Mouse (Mus musculus) liver, embryonic 12.5 days (tissue): ENCODE results near the gene Elk1. TPM values are rescaled to one million over a fixed set of nuclear protein-coding genes. Genes with fewer than 3 reads are reported as not detected.

Source experiments
- ATAC-seq: fragments of 200-750 bp; cut with Nextera tagmentation; 2 replicates; pipeline ENCODE4 v1.8.0; 2017; ENCODE audit warnings: moderate number of reproducible peaks, mild to moderate bottlenecking, moderate library complexity
- H3K27ac ChIP-seq: fragments of 300-500 bp; sonication (generic); 2 replicates; pipeline ENCODE4 v1.5.1; 2016; ENCODE audit warnings: mild to moderate bottlenecking
- H3K27me3 ChIP-seq: fragments of 300-500 bp; sonication (generic); replicated peaks from 2 replicates; pipeline ENCODE4 v1.6.1; 2016; ENCODE audit warnings: mild to moderate bottlenecking, moderate library complexity
- H3K36me3 ChIP-seq: fragments of 300-500 bp; sonication (generic); 2 replicates; pipeline ENCODE4 v1.6.1; 2016; ENCODE audit warnings: mild to moderate bottlenecking, moderate library complexity
- H3K4me1 ChIP-seq: fragments of 300-500 bp; sonication (generic); 2 replicates; pipeline ENCODE4 v1.6.1; 2016
- H3K4me2 ChIP-seq: fragments of 300-500 bp; sonication (generic); 2 replicates; pipeline ENCODE4 v1.6.1; 2016; ENCODE audit warnings: mild to moderate bottlenecking, moderate library complexity
- H3K4me3 ChIP-seq: fragments of 300-500 bp; sonication (generic); 2 replicates; pipeline ENCODE4 v1.5.1; 2016; ENCODE audit warnings: mild to moderate bottlenecking, moderate library complexity
- H3K9ac ChIP-seq: fragments of 300-500 bp; sonication (generic); 2 replicates; pipeline ENCODE4 v1.6.1; 2016; ENCODE audit warnings: mild to moderate bottlenecking, moderate library complexity
- H3K9me3 ChIP-seq: fragments of 300-500 bp; sonication (generic); replicated peaks from 2 replicates; pipeline ENCODE4 v1.6.1; 2016; ENCODE audit warnings: mild to moderate bottlenecking, moderate library complexity
- WGBS: fragments of 180-500 bp; shearing (Covaris S2); methylation state at CpG from one replicate; pipeline ENCODE4 v1.1.7; 2016; ENCODE audit not compliant: insufficient replicate concordance; 5-methylcytosine and 5-hydroxymethylcytosine counted together
- polyA plus RNA-seq: library from polyadenylated mRNA; unstranded; fragments of >200 nt; fragmentation: Nextera tagmentation; extraction: Ambion mirVana; gene quantifications from 2 replicates; pipeline ENCODE4 v1.2.1, GENCODE M21; 2016

Gene Elk1
- polyA plus RNA-seq, 1 experiment from 2014 or later = 3.4 TPM

GRCm38 (mm10) chrX:20920249-20920843, 30.1 kb downstream of the Elk1 start:
- H3K27me3 ChIP-seq = peaks cover 40% of the 10 kb centered on the region
- no peak for ATAC-seq
- peak overlapping the region; percentile 41 for H3K4me3 ChIP-seq
- H3K9ac ChIP-seq = no peak overlapping the region
- H3K27ac ChIP-seq = no peak overlapping the region
- WGBS = 9% methylated on average over 40 of the region's 49 CpGs
- no peaks in the 10 kb centered on the region for H3K4me1 ChIP-seq
- peak overlapping the region; percentile 67 for H3K4me2 ChIP-seq
- H3K36me3 ChIP-seq = no peaks in the 10 kb centered on the region
- H3K9me3 ChIP-seq = no peaks in the 10 kb centered on the region

GRCm38 (mm10) chrX:20915075-20915474, 35.3 kb downstream of the Elk1 start:
- no peak overlapping the region for H3K4me2 ChIP-seq
- ATAC-seq = no peak
- H3K4me1 ChIP-seq = peaks cover 5% of the 10 kb centered on the region
- H3K36me3 ChIP-seq = no peaks in the 10 kb centered on the region
- H3K9ac ChIP-seq = no peak overlapping the region
- no peak overlapping the region for H3K4me3 ChIP-seq
- peaks cover 19% of the 10 kb centered on the region for H3K27me3 ChIP-seq
- H3K9me3 ChIP-seq = no peaks in the 10 kb centered on the region
- H3K27ac ChIP-seq = no peak overlapping the region

- Histone ChIP-seq H3K9me3 (no peaks in the 10 kb centered on the region), H3K4me2 (no peak overlapping the region), H3K4me1 (peaks cover 9% of the 10 kb centered on the region), H3K27me3 (peaks cover 6% of the 10 kb centered on the region), H3K36me3 (no peaks in the 10 kb centered on the region), H3K9ac (no peak overlapping the region), H3K27ac (no peak overlapping the region), H3K4me3 (no peak overlapping the region)
- ATAC-seq = no peak
- 53% methylated on average over 6 of the region's 6 CpGs for WGBS
These were observed 36.7 kb downstream of the Elk1 start for GRCm38 (mm10) chrX:20913726-20914125.

- no peak overlapping the region for H3K4me3 ChIP-seq
- ATAC-seq = peak; percentile 74
- H3K27ac ChIP-seq = no peak overlapping the region
- no peak overlapping the region for H3K9ac ChIP-seq
- H3K27me3 ChIP-seq = no peaks in the 10 kb centered on the region
- no peaks in the 10 kb centered on the region for H3K9me3 ChIP-seq
- 31% methylated on average over 3 of the region's 3 CpGs for WGBS
- no peaks in the 10 kb centered on the region for H3K36me3 ChIP-seq
- peaks cover 9% of the 10 kb centered on the region for H3K4me1 ChIP-seq
- H3K4me2 ChIP-seq = no peak overlapping the region
These were observed 40.3 kb downstream of the Elk1 start for GRCm38 (mm10) chrX:20910074-20910473.

Other genes starting within 250 kb of the Elk1 start
- 13.7 and 14.2 TPM in 2 replicates for gene Usp11, start 246.7 kb downstream of the Elk1 start, polyA plus RNA-seq
- gene Araf, start 152.8 kb downstream of the Elk1 start, polyA plus RNA-seq = 58.9 and 62.8 TPM in 2 replicates
- 3.7 and 5.1 TPM in 2 replicates for gene Timp1, start 80.4 kb downstream of the Elk1 start, polyA plus RNA-seq
- gene Syn1, start 29.6 kb downstream of the Elk1 start, polyA plus RNA-seq = 0.04 TPM in 1 of 2 replicates, not detected in the other
- 11.7 and 13.1 TPM in 2 replicates for gene Cfp, start 19.1 kb downstream of the Elk1 start, polyA plus RNA-seq
- 58.8 and 61.3 TPM in 2 replicates for gene Uxt, start 11.4 kb upstream of the Elk1 start, polyA plus RNA-seq
- 2.4 and 2.6 TPM in 2 replicates for gene Zfp182, start 111.7 kb upstream of the Elk1 start, polyA plus RNA-seq
- not detected in 2 replicates for gene Spaca5, start 117.8 kb upstream of the Elk1 start, polyA plus RNA-seq
- 0.07 and 0.24 TPM in 2 replicates for gene Zfp300, start 138.9 kb upstream of the Elk1 start, polyA plus RNA-seq
- not detected in 2 replicates for gene Ssxa1, start 165.2 kb upstream of the Elk1 start, polyA plus RNA-seq
- not detected in 2 replicates for gene Gm21876, start 225.0 kb upstream of the Elk1 start, polyA plus RNA-seq